Mouse (Mus musculus) embryonic fibroblast, embryonic 13.5 days (primary cell): Measurements from ENCODE around the gene Olfr1031. TPM values are rescaled to one million over a fixed set of nuclear protein-coding genes. Genes with fewer than 3 reads are reported as not detected.
"Not testable (repeated sequence)": the region's sequence is repeated elsewhere in the genome, so short reads cannot be mapped to it uniquely, and the experiment has no call there.

Experiments used
- H3K27ac ChIP-seq: 2 replicates; pipeline ENCODE4 v1.5.1; 2012; ENCODE audit warnings: low read length, control low read depth, inconsistent platforms; ENCODE audit not compliant: insufficient read depth
- H3K4me1 ChIP-seq: 2 replicates; pipeline ENCODE4 v1.6.1; 2011; ENCODE audit warnings: low read length; ENCODE audit not compliant: control insufficient read depth, insufficient read depth
- H3K4me3 ChIP-seq: 2 replicates; pipeline ENCODE4 v1.5.1; 2011; ENCODE audit warnings: mild to moderate bottlenecking, control low read depth, low read length; ENCODE audit not compliant: insufficient read depth
- CTCF ChIP-seq: IDR thresholded peaks from 2 replicates; pipeline ENCODE4 v1.5.1; 2011; ENCODE audit warnings: mild to moderate bottlenecking, control low read depth, low read length, moderate library complexity, borderline replicate concordance; ENCODE audit not compliant: insufficient read depth
- POLR2A ChIP-seq: IDR thresholded peaks from 2 replicates; pipeline ENCODE4 v1.6.1; 2011; ENCODE audit warnings: low read depth, mild to moderate bottlenecking, control low read depth, low read length, moderate library complexity
- polyA plus RNA-seq: library from polyadenylated mRNA; stranded (reverse); fragments of >200 nt; gene quantifications from 2 replicates; pipeline ENCODE4 v1.2.4, GENCODE M21; 2011; ENCODE audit warnings: low read depth; ENCODE audit not compliant: missing spikeins, insufficient read length

Olfr1031 gene
- not detected in 2 replicates for polyA plus RNA-seq

GRCm38 (mm10) chr2:85990004-85990403 is at the start of gene Olfr1031:
TSS of gene Olfr1031 (plus strand) at chr2:85990304.
- no peak within 1 kb of the TSS for H3K27ac ChIP-seq
- H3K4me3 ChIP-seq, result no peak within 1 kb of the TSS
- H3K4me1 ChIP-seq, result no peaks in the 10 kb centered on the region
- no peak for TF ChIP-seq POLR2A
- TF ChIP-seq CTCF, result no peak

- no peaks in the 10 kb centered on the region for H3K4me1 ChIP-seq
- TF ChIP-seq CTCF, result no peak
- no peak for TF ChIP-seq POLR2A
- H3K4me3 ChIP-seq, result no peak within 1 kb of the TSS
- no peak within 1 kb of the TSS for H3K27ac ChIP-seq
Observed at GRCm38 (mm10) chr2:85950137-85950536, 40.0 kb upstream of the Olfr1031 start, which contains the start of gene Olfr1028. TSS of gene Olfr1028 (plus strand) at chr2:85950437.

- no peaks in the 10 kb centered on the region for H3K4me1 ChIP-seq
- no peak within 1 kb of the TSS for H3K27ac ChIP-seq
- no peak within 1 kb of the TSS for H3K4me3 ChIP-seq
- TF ChIP-seq CTCF (no peak), POLR2A (no peak)
Observed at GRCm38 (mm10) chr2:85973595-85973994, 16.5 kb upstream of the Olfr1031 start, which contains the start of gene Olfr1029. TSS of gene Olfr1029 (plus strand) at chr2:85973895.

DNA sequence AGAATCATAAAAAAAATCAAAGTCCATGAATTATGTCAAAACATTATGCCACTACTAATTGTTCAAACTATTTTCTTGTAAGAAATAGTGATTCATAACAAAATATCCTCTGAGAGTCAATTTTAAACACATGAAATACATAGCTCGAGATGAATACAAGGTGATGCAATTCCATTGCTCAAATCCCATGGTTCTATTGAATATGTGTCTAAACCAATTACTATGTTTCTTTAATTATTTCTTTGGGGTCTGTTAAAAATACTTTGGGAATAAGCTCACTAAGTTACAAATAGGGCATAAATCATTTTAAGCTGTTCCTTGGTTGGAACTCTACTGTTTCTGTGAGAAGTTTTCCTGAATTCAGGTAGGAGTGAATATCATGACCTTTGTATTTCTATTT is 11.1 kb upstream of the Olfr1031 start, which contains the start of gene Olfr1030:
TSS of gene Olfr1030 (plus strand) at position 301 of the 400 bp plus-strand sequence.
- H3K4me3 ChIP-seq, result no peak within 1 kb of the TSS
- H3K27ac ChIP-seq, result no peak within 1 kb of the TSS
- TF ChIP-seq POLR2A (no peak), CTCF (no peak)
- no peaks in the 10 kb centered on the region for H3K4me1 ChIP-seq

DNA sequence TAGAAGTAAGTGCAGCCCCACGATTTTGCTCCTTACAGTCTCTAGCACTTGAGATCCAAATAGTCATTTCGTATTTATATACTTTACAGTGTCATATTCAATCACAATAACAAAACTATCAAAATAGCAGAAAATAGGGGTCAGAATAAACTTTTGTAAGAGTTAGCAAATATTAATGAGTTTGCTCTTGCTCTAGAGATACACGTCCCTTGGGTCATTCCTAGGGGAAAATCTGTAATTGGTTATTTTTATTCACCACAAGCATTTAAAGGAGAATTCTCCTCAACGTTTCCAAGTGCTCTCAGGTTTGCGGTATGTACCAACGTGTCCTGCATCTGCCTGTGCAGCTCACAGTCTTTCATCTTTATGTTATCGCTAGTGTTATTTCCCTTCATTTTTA is 15.1 kb downstream of the Olfr1031 start, which contains the start of gene Olfr1032:
TSS of gene Olfr1032 (plus strand) at position 301 of the 400 bp plus-strand sequence.
- Histone ChIP-seq H3K4me1 (no peaks in the 10 kb centered on the region), H3K4me3 (no peak within 1 kb of the TSS), H3K27ac (no peak within 1 kb of the TSS)
- TF ChIP-seq POLR2A (no peak), CTCF (no peak)

GRCm38 (mm10) chr2:86020406-86020805 is 30.3 kb downstream of the Olfr1031 start, which contains the start of gene Olfr1033:
TSS of gene Olfr1033 (plus strand) at chr2:86020633.
- peak within 1 kb of the TSS; percentile 32 for H3K4me3 ChIP-seq
- not testable (repeated sequence) for H3K4me1 ChIP-seq

DNA sequence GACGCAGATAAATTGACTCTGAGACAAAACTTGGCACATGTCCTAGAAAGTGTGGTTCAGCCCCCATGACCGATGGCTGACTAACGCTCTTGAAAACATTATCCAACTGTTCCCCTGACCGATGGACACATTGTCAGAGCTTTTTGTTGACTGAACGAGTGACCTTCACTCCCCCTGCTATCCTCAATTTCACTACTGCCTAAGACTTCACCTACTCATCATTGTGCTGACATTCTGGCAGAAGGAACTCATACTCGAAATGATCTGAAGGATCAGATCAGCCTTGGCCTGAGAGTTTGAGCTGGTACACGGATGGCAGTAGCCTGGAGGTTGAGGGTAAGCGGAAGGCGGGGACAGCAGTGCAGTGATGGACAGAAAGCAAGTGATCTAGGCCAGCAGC is 31.4 kb downstream of the Olfr1031 start:
- not testable (repeated sequence) for H3K4me3 ChIP-seq, H3K27ac ChIP-seq, H3K4me1 ChIP-seq

More at GRCm38 (mm10) chr2:86020406-86020805, 30.3 kb downstream of the Olfr1031 start, which contains the start of gene Olfr1033:
- H3K27ac ChIP-seq, result not testable (repeated sequence)

Other genes with a start within 250 kb of the Olfr1031 start
- not detected in 2 replicates for gene Olfr1012, start 227.5 kb upstream of the Olfr1031 start, polyA plus RNA-seq
- gene Olfr1013, start 223.2 kb upstream of the Olfr1031 start, polyA plus RNA-seq, result not detected in 2 replicates
- gene Olfr1014, start 217.6 kb upstream of the Olfr1031 start, polyA plus RNA-seq, result not detected in 2 replicates
- gene Olfr1015, start 208.3 kb upstream of the Olfr1031 start, polyA plus RNA-seq, result not detected in 2 replicates
- gene Olfr1016, start 187.8 kb upstream of the Olfr1031 start, polyA plus RNA-seq, result not detected in 2 replicates
- gene Olfr1018, start 171.8 kb upstream of the Olfr1031 start, polyA plus RNA-seq, result not detected in 2 replicates
- not detected in 2 replicates for gene Olfr1019, start 144.8 kb upstream of the Olfr1031 start, polyA plus RNA-seq
- gene Olfr1020, start 143.3 kb upstream of the Olfr1031 start, polyA plus RNA-seq, result not detected in 2 replicates
- not detected in 2 replicates for gene Olfr1022, start 121.7 kb upstream of the Olfr1031 start, polyA plus RNA-seq
- not detected in 2 replicates for gene Olfr1023, start 104.7 kb upstream of the Olfr1031 start, polyA plus RNA-seq
- not detected in 2 replicates for gene Olfr1024, start 85.3 kb upstream of the Olfr1031 start, polyA plus RNA-seq
- gene Olfr1025-ps1, start 75.1 kb upstream of the Olfr1031 start, polyA plus RNA-seq, result not detected in 2 replicates
- not detected in 2 replicates for gene Olfr1026, start 68.7 kb upstream of the Olfr1031 start, polyA plus RNA-seq
- not detected in 2 replicates for gene Olfr1028, start 39.9 kb upstream of the Olfr1031 start, polyA plus RNA-seq
- not detected in 2 replicates for gene Olfr1029, start 16.4 kb upstream of the Olfr1031 start, polyA plus RNA-seq
- gene Olfr1030, start 11.0 kb upstream of the Olfr1031 start, polyA plus RNA-seq, result not detected in 2 replicates
- gene Olfr1032, start 15.2 kb downstream of the Olfr1031 start, polyA plus RNA-seq, result not detected in 2 replicates
- 0.63 and 1.2 TPM in 2 replicates for gene Olfr1033, start 30.3 kb downstream of the Olfr1031 start, polyA plus RNA-seq
- not detected in 2 replicates for gene Olfr1034, start 55.6 kb downstream of the Olfr1031 start, polyA plus RNA-seq
- gene Olfr1036, start 83.7 kb downstream of the Olfr1031 start, polyA plus RNA-seq, result not detected in 2 replicates
- not detected in 2 replicates for gene Olfr1037, start 97.1 kb downstream of the Olfr1031 start, polyA plus RNA-seq
- not detected in 2 replicates for gene Olfr1039, start 145.6 kb downstream of the Olfr1031 start, polyA plus RNA-seq
- not detected in 2 replicates for gene Olfr1040, start 156.4 kb downstream of the Olfr1031 start, polyA plus RNA-seq
- gene Olfr1042, start 171.5 kb downstream of the Olfr1031 start, polyA plus RNA-seq, result not detected in 2 replicates
- gene Olfr1043, start 177.2 kb downstream of the Olfr1031 start, polyA plus RNA-seq, result not detected in 2 replicates
- gene Olfr1044, start 187.5 kb downstream of the Olfr1031 start, polyA plus RNA-seq, result not detected in 2 replicates
- not detected in 2 replicates for gene Olfr52, start 195.4 kb downstream of the Olfr1031 start, polyA plus RNA-seq
- not detected in 2 replicates for gene Olfr1045, start 212.7 kb downstream of the Olfr1031 start, polyA plus RNA-seq
- gene Olfr1046, start 229.0 kb downstream of the Olfr1031 start, polyA plus RNA-seq, result not detected in 2 replicates
- gene Olfr1047, start 241.1 kb downstream of the Olfr1031 start, polyA plus RNA-seq, result not detected in 2 replicates
- not detected in 2 replicates for gene Olfr1048, start 250.0 kb downstream of the Olfr1031 start, polyA plus RNA-seq